Mouse (Mus musculus) right cerebral cortex, postnatal 10 days (tissue): ENCODE measurements around the gene Krtap3-2.
"Not testable (repeated sequence)": the region's sequence is repeated elsewhere in the genome, so short reads cannot be mapped to it uniquely, and the experiment has no call there.

Experiments used
- DNase-seq, 2 experiments: peaks; one replicate each; pipeline ENCODE4 v3.0.0; 2021; ENCODE audit warnings: low spot score in 2 of 2

The Krtap3-2 gene

DNA sequence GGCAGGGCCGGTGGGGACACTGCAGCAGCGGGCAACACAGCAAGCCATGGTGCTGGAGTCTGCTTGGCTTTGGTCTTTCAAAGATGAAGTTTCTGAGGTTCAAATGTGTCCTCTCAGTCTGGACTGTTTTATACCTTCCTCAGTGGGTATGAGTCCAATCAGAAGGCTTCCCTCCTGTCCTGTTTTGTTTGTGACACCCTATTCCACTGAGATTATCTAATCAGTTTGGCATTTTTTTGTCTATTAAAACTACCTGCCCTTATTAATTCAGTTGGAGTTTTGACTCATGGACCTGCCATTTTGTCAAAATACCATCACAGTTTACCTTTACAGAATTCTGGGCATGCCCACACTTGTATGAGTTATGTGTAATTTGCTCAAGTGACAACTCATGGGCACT, at the start of gene Krtap3-2:
Krtap3-2 (minus strand) TSS at position 101 of the 400 bp plus-strand sequence.
- DNase-seq = no peak

DNA sequence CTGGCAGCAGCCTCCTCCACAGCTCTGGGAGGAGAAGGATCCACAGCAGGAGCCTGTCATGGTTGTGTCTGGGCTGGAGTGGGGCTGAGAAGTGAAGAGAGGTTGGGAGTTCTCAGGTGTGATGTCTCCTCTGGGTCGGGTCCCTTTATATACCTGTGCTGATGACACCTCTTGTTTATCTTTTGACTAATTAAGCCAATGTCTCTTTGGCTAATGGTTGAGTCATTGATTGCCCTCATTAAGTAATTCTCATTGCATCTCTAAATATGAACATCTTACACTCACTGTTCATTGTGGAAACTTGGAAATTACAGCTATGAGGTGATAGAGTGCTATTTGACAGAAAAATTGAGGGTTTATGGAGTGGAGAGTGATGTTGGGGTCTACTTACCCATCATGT, 46.6 kb upstream of the Krtap3-2 start, which contains the start of gene Gm11938:
Gm11938 (minus strand) TSS at position 101 of the 400 bp plus-strand sequence.
- not testable (repeated sequence) for DNase-seq

DNA sequence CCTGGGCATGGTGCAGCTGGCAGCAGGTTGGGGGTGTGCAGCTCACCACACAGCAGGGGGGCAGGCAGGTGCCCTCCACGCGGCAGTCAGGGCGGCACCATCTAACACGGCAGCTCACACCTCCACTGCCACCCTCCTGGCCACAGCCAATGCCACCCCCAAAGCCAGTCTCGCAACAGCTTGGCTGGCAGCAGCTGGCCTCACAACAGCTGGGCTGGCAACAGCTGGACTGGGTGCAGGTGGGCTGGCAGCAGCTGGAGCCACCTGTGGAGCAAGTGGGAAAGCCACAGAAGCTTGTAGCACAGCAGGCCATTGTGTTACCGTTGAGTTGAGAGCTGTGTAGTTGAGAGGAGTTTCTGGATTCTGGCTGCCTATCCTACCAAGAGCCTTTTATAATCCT, 41.1 kb upstream of the Krtap3-2 start, which contains the start of gene Krtap9-3:
Krtap9-3 (minus strand) TSS at position 364 of the 400 bp plus-strand sequence.
- not testable (repeated sequence) for DNase-seq

DNA sequence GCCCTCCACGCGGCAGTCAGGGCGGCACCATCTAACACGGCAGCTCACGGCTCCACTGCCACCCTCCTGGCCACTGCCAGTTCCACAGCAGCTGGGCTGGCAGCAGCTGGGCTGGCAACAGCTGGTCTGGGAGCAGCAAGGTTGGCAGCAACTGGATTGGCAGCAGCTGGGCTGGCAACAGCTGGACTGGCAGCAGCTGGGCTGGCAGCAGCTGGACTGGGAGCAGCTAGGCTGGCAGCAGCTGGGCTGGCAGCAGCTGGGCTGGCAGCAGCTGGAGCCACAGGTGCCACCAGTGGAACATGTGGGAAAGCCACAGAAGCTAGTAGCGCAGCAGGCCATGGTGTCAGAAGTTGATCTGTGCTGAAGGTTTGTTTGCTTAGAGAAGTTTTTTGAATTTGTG, 34.3 kb upstream of the Krtap3-2 start, which contains the start of gene Krtap1-3:
Krtap1-3 (minus strand) TSS at position 359 of the 400 bp plus-strand sequence.
- DNase-seq = no peak

GRCm38 (mm10) chr11:99585096-99585495, 28.4 kb upstream of the Krtap3-2 start:
- peak; percentile 35 to 41 for DNase-seq

DNA sequence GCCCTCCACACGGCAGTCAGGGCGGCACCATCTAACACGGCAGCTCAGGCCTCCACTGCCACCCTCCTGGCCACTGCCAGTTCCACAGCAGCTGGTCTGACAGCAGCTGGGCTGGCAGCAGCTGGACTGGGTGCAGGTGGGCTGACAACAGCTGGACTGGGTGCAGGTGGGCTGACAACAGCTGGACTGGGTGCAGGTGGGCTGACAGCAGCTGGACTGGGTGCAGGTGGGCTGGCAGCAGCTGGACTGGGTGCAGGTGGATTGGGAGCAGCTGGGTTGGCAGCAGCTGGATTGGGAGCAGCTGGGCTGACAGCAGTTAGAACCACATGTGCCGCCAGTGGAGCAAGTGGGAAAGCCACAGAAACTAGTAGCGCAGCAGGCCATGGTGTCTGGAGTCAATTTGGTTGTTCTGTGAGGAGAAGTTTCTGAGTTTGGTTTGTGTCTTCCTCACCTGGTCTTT, 26.6 kb upstream of the Krtap3-2 start, which contains the start of gene Krtap1-4:
Krtap1-4 (minus strand) TSS at position 410 of the 460 bp plus-strand sequence.
- no peak for DNase-seq

DNA sequence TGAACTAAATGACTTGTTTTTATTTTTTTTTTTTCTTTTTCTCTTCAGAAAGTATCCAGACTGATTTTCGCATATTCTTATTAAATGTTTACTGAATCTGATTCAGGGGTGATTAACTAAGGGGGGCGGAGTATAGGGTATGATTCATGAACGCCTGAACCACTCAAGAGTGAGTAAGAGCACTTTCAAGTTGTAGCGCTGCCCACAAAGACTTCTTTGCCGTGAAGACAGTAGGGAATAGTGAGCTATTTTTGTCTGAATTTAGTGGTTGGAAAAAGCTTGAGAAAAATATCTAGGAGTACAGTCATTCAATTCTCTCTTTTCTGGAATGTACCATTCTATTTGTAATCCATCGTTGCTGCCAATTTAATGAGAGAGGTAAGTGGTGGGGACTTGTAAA, 24.9 kb upstream of the Krtap3-2 start:
- DNase-seq = no peak

DNA sequence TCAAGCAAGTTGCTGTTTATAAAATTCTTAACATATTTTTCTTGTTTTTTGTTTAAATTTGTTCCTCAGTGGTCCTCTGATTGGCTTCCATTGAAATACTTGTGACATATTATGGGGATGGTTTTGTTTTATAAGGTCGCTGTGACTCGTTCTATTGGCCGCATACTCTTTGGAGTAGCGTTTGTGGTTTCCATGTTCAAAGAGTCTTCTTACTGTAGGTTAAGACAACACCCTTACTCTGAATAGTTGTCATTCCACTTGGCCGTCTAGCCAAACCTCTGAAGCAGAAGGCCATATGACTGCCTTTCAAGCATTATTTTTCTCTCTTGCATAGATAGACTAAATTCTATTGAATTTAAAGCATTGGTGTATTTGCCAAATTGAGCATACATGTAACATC, 24.4 kb upstream of the Krtap3-2 start:
- no peak for DNase-seq

DNA sequence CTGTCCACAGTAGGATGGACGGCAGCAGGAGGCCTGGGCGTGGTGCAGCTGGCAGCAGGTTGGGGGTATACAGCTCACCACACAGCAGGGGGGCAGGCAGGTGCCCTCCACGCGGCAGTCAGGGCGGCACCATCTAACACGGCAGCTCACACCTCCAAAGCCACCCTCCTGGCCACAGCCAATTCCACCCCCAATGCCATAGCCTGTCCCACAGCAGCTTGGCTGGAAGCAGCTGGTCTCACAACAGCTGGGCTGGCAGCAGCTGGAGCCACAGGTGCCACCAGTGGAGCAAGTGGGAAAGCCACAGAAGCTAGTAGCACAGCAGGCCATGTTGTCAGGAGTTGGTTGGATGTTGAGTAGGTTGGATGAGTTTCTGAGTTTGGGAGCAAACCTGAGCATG, 24.0 kb upstream of the Krtap3-2 start, which contains the start of gene Krtap1-5:
Krtap1-5 (minus strand) TSS at position 381 of the 400 bp plus-strand sequence.
- DNase-seq = no peak

DNA sequence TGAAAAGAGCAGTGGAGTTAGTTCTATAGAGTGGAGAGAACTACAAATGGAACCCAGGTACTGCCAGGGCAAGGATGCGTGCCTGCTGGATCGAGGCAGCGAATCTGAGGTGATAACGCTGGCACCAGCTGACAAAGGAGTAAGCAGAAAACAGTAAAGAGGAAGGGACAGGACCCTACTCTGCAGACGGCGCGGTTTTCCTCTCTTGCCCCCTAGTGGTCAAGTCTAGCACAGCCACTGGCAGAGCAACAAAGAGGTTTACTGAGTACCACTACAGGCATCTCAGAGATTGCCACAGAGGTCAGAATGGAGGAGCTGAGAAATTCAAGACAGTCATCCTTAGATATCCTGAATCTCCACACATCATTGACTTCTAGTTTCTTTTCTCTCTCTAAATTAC, 17.5 kb upstream of the Krtap3-2 start:
- peak; percentile 55 to 73 for DNase-seq

- no peak for DNase-seq
Observed at GRCm38 (mm10) chr11:99573164-99573563, 16.5 kb upstream of the Krtap3-2 start.

DNA sequence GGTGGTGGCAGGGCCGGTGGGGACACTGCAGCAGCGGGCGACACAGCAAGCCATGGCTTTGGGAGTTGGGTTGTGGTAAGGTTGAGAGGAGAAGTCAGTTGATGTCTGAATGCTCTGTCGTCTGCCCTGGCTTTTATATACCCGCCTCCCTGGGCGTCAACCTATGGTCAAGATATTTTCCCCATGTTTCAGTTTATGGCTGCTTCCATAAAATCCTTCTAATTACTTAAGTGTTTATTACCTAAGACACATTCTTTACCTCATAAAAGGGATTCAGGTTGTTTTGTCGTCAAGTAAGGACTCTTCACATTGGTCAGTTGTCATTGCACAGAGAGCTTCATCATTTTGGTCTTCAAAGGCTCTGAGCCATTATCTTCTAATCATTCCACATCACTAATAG, 9.9 kb upstream of the Krtap3-2 start, which contains the start of gene Krtap3-1:
Krtap3-1 (minus strand) TSS at position 101 of the 400 bp plus-strand sequence.
- DNase-seq = no peak

- DNase-seq = no peak
Observed at GRCm38 (mm10) chr11:99562580-99562979, 5.9 kb upstream of the Krtap3-2 start.

- no peak for DNase-seq
Observed at GRCm38 (mm10) chr11:99559366-99559765, 2.7 kb upstream of the Krtap3-2 start, which contains the start of gene Gm11939. Gene Gm11939 (minus strand): TSS chr11:99559466.

GRCm38 (mm10) chr11:99557976-99558745, 1.5 kb upstream of the Krtap3-2 start:
- no peak for DNase-seq

DNA sequence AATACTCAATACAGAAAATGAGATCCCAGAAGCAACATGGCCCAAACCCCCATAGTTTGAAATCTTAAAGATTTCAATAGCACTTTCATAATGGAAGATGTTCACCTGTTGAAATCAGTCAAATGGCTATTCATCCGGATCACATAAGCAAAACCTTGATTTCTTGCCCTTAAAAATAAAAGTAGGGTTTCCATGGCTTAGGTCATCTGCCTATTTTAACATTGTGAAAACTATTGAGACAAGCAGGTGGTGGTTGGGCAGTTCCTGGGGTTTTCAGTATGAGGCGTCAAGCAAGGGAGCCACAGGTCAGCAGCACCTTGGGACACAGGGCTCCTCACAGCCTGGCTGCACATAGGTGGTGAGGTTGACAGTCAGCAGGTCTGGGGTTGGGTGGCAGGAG, 458 bp downstream of the Krtap3-2 start:
- no peak for DNase-seq

GRCm38 (mm10) chr11:99550765-99551164, 5.9 kb downstream of the Krtap3-2 start, which contains the start of gene Krtap3-3:
Gene Krtap3-3 (minus strand): TSS chr11:99550865.
- DNase-seq = no peak

DNA sequence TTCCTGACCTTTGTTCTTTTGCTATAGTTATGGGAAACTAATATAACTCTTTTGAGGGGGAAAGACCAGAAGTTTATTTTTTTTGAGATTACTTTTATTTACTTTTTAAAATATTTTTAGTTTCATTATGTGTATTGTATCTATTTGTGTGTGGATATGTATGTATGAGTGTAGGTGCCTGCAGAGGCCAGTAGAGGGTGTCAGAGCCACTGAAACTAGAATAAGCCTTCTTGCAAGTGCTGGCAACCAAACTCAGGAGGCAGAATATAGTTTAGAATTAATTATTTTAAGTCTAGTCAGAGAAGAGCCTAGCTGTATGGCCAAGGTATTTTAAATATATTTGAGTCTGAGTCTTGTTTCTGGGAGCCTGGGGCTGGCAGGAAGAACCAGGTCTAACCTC, 8.8 kb downstream of the Krtap3-2 start:
- no peak for DNase-seq

- peak; percentile 51 to 60 for DNase-seq
Observed at GRCm38 (mm10) chr11:99539721-99540120, 16.9 kb downstream of the Krtap3-2 start.

- DNase-seq = no peak
Observed at GRCm38 (mm10) chr11:99521288-99521860, 35.3 kb downstream of the Krtap3-2 start, which contains the start of gene Krt39. Gene Krt39 (minus strand): TSS chr11:99521338.

DNA sequence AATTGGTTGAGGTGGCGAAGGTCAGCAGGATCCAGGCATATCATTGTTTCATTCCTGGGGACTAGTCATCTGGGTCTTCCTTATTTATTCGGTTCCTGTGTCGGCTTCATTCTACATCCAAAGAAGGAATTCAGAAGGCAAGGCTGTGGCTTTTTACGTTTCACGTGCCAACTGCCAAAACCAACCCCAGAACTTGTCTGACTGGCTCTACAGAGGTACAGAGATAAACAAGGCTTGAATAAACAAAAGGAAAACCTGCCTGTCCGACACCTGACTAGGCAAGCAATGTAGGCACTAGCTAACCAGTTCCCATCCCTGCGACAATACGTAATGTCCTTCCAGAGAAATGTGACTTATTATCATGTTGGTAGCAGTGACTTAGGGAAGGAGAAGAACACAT, 42.6 kb downstream of the Krtap3-2 start:
- DNase-seq = no peak
